Mouse (Mus musculus): ENCODE measurements around the gene Ckap2l.
A peak's percentile ranks its signal among the peaks of the same experiment; 100 is the strongest.

Ckap2l gene

DNA sequence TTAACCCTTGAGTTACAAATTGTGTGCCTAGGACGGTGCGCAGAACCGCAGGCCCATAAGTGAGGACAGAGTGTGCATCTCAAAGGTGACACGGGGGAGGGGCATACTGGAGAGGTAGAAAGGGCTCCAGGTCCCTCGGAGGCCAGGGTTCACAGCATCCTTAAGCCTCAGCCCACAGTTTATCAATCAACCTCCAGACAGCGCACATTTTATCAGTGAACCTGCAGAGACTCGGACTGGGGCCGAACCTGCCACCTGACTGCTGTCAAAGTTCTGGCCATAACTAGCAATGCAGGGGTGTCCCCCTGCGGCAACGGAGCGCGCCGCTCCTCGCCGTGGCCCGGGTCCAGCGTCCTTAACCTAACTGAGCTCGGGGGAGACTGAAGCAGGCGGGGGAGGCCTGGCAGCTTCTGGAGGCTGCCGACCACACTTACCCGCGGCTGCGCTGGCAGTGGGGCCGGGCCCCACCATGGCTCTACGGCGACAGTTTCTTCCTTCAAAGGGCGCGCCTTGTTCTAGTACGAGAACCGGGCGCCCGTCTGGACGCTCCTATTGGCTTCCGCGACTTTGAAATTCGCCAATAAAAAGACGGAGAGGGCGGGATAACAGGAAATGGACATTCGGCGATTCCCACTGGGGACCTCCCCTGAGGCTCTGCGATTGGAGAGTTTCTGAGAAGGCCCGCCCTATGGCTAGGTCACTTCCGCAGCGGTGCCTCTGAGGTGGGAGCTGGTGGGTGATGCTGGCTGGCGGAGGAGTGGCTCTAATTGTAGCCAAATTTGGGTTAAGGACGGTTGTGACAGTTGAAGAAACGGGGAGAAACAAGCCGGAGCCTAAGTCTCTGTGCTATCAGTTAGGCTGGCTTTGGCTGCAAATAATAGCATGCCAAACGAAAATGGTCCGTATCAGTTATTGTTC, at the start of gene Ckap2l:
TSS of gene Ckap2l (minus strand) at position 542 of the 918 bp plus-strand sequence.
- peak; percentile 80 for DNase-seq (ENCODE audit: low spot score)

DNA sequence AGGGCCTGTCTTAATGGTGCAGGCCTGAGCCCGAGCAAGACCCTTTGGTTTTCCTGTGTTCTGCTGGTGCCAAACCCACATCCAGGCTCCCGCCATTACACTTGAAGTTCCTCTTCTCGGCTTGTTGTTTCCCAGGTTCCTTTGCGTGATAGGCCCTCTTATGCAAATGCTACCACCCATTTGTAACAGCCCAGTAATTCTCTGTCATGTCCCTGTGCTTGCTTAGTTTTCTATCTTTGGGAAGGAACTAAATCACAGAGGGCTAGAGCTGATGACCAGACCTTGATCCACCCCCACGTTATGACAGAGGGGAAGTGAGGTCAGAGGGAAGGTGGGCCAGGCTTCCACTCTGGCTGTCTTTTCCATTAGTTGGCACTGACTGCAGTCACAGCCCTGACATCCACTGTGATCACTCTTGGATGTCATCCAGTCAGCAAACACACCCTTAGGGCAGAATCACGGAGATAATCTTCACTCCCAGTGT, 41.2 kb upstream of the Ckap2l start:
- DNase-seq (ENCODE audit: low spot score), result no peak

GRCm38 (mm10) chr2:129333471-129333870, 36.5 kb upstream of the Ckap2l start:
- no peak for DNase-seq (ENCODE audit: low spot score)

DNA sequence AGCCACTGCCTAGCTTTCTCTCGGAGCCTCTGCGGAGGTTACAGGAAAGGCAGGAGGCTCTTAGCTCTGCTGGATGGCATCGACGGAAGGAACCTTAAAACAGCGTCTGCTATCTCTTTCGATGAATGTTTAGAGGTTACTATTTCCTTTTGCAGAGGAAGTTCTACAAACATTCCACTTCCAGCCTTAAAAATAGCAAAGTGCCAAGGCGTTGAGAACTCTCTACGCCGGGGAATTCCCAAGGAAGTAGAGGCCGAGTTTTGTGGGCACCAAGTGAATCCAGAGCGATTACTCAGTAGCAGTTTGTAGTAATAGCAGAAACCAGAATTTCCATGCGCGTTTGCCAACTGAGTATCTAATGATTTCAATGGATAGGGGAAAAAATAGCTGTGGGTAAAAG, 33.5 kb upstream of the Ckap2l start:
- no peak for DNase-seq (ENCODE audit: low spot score)

DNA sequence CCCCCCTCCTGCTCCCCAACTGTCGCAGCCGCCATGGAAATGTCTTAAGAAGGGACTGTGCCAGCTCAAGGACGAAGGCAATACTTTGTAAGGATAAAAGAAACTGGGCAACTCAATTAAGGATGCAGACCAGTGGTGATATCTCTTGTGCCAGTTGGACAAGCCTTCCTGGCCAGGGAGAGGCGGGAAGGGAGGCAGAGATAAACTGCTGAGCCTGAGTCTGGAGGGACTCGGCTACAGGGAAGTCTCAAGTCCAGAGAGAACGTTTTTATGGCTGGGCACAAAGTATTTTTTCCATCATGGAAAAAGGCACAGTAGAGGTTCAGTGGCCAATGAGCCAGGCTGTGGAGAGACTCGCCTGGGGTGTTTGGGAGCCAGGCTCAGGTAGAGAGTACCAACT, 33.0 kb upstream of the Ckap2l start:
- no peak for DNase-seq (ENCODE audit: low spot score)

DNA sequence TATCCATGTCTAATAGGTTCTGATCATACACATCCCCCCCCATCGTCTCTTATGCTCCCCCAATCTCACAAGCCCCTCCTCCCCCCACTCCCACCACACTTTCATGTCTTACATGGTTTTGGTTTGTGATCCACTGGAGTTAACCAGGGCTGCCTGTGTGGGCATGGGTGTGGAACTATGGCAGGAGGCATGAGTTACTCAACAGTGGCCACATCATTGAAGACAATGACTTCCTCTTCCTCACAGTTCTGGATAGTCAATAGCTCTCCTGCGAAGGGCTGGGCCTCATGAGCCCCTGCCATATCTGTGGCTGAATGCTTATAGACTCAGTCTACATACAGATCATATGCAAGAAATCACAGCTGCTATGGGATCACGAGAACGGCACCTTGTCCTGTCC, 31.2 kb upstream of the Ckap2l start:
- DNase-seq (ENCODE audit: low spot score), result no peak

DNA sequence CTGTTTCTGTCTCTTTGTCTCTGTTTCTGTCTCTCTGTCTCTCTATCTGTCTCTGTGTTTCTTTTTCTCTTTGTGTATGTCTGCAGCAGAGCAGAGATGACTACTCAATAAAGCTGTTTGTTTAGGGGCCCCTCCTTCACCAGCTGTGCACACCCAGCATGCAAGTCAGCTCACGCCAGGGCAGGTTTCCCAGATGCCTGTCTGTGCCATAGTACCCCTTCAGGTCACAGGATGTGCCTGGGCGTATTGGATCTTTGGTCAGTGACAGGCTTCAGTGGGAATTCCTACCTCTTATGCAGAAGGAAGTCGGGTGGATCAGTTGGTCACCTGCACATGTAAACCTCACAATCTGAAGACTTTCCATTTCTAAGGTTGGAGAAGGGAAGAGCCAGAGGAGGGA, 27.2 kb upstream of the Ckap2l start:
- DNase-seq (ENCODE audit: low spot score), result no peak

GRCm38 (mm10) chr2:129322117-129322635, 25.2 kb upstream of the Ckap2l start:
- no peak for DNase-seq (ENCODE audit: low spot score)

DNA sequence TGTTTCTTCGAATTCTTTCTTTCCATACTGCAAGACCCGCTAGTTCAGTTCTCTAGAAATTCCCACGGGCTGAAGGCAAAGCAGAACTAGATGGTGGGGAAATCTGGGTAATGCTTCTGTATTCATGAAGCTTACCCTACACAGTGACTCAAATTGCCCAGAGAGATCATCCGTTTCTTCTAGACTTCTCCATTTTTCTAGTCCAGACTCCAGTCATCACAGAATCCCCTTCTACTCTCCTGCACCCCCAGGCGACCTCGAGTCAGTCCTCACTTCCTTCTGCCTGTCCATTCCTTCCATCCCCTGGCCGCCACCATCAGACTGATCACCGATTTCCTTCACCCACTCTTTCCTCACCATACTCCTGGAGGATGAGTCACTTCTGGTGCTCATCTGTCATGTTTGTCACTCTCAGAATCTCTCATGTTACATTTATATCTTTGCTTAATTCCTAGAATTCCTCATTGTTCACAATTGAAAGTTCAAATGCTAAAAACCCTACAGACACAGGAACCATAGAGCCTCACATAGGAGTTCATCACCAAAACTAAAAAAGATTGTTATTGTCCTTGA, 23.1 kb upstream of the Ckap2l start:
- no peak for DNase-seq (ENCODE audit: low spot score)

- no peak for DNase-seq (ENCODE audit: low spot score)
These were observed 18.8 kb upstream of the Ckap2l start for GRCm38 (mm10) chr2:129315831-129316230.

DNA sequence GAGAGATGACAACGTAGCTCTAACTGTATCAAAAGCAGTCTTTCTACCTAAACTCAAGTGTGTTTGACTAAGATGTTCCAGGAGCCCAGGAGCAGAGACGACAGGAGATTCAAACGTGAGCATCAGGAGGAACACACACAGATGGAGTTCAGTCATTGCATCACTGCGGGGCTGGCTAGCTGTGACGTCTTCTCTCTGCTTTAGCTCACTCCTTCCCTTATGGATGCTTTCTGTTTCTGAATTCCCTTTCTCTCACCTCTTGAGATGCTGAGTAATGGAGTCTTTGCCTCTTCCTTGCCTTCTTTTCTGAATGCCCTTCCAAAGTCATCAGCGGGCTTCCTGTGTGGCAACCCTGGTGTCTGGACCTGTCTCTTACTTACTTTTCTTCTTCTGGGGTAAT, 17.9 kb upstream of the Ckap2l start:
- no peak for DNase-seq (ENCODE audit: low spot score)

- no peak for DNase-seq (ENCODE audit: low spot score)
These were observed 16.9 kb upstream of the Ckap2l start for GRCm38 (mm10) chr2:129313934-129314333.

- DNase-seq (ENCODE audit: low spot score), result no peak
These were observed 12.8 kb upstream of the Ckap2l start, which contains the start of gene Il1a for GRCm38 (mm10) chr2:129309836-129310235. Gene Il1a (minus strand): TSS chr2:129309972.

DNA sequence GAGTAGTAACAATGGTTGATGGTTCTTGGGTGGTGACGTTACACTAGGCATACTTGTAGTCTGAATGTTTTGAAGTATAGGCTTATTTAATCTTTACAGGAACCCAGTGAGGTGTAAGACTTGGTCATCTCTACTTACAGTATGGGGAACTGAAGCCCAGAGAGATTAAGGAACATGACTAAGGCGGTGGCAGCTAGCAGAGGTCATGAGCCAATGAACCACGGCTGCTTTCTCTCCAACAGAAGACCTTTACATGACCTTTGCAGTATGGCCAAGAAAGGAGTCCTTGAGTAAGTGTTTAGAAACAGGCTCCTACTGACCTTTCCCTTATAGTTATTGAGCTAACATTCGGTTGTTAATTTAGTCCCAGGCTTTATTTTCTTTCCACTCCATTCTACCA, 9.0 kb upstream of the Ckap2l start:
- DNase-seq (ENCODE audit: low spot score), result no peak

DNA sequence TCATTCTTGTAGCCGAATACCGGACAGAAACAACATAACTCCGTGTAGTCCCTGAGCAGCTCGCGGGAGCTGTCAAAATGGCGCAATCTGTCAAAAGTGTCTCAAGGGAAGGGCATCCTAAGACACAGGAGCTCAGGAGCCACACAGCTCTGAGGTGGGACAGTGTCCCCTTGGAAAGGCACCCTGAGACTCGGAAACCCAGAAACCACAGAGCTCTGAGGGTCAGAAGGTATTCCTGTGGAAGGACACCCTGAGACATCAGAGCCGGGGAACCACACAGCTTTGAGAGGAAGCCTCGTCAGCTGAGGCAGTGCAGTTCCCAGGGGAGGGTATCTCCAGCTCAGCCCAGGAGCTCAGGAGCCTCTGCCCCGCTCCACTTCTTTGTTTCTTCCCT, 574 bp upstream of the Ckap2l start:
- DNase-seq (ENCODE audit: low spot score), result no peak

GRCm38 (mm10) chr2:129296086-129296485, 926 bp downstream of the Ckap2l start:
- no peak for DNase-seq (ENCODE audit: low spot score)

DNA sequence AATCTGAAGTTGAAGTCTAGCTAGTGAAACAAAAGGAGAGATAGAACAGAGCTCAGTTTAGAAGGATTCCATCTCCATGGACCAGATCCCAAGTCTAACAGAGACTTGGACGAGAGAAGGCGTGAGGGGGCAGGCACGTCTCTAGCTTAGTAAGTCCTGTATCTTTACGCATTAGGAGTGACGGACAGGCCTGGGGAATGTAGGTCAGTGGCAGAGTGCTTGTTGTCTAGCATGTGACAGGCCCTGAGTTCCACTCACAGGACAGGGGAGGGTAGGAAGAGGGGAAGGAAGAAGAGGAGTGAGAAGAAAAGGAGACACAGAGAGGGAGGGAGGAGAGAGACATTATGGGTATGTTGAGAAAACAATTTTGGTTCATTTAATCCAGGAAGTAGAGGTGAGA, 1.9 kb downstream of the Ckap2l start:
- DNase-seq (ENCODE audit: low spot score), result no peak

- no peak for DNase-seq (ENCODE audit: low spot score)
These were observed 23.2 kb downstream of the Ckap2l start for GRCm38 (mm10) chr2:129273823-129274222.

DNA sequence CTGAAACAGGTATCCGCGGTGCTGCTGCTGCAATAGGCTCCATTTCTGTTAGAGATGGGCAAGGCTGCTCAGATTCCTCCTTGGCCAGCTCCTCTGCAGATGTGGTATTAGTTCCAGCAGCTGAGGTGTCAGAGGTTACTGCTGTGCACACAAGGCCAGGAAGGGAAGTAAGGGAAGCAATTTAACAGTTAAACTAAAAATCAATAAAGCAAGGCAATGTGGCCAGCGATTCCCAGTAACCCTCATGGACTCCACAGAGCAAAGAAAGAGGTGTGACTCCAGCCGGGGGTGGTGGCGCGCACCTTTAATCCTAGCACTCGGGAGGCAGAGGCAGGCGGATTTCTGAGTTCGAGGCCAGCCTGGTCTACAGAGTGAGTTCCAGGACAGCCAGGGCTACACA, 26.4 kb downstream of the Ckap2l start:
- no peak for DNase-seq (ENCODE audit: low spot score)

DNA sequence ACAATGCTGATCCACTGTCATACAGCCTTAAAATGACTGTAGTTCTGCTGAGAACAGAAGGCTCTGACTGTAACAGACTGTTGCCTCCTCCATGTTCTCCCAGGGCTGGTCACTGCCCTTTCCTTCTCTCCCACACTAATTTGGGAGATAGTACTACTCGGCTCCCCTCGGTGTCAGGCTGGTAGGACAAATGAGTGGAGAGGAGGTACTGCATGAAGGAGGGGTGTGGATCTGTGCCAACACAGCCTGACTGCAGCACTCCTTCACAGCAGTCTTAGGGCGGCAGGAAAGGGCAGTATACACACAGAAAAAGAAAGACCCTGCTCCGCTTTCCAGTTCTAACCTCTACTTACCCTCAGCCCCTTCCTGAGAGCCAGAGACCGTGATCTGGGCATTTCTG, 27.0 kb downstream of the Ckap2l start:
- DNase-seq (ENCODE audit: low spot score), result no peak

DNA sequence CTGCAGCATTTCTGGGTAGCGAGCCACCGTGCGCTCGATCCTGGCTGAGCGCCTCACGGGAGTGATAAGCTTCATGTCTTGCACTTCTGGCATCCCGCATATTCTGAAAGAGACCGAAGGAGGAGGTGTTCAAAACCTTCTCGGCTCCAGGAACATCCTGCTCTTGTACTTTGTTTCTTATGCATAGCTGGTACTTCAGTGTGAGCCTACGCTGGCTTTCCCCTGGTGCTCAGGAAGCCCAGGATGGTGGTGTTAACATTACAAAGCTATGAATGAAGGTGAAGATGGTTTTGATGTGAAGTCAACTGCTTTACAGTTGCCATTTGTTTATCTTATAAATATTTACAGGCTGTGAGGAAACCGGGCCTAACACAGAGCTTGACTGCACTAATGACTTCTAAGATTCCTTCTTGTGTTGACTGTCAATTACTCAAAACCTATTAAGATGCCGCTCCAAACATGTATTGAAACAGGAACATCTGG, 27.8 kb downstream of the Ckap2l start:
- no peak for DNase-seq (ENCODE audit: low spot score)

GRCm38 (mm10) chr2:129267738-129268137, 29.3 kb downstream of the Ckap2l start:
- no peak for DNase-seq (ENCODE audit: low spot score)

GRCm38 (mm10) chr2:129265316-129265715, 31.7 kb downstream of the Ckap2l start:
- DNase-seq (ENCODE audit: low spot score), result no peak
